Mouse (Mus musculus) neural tube, embryonic 15.5 days (tissue): ENCODE measurements around the gene Iqcb1. TPM values are rescaled to one million over a fixed set of nuclear protein-coding genes. Genes with fewer than 3 reads are reported as not detected.

Experiments
- ATAC-seq: fragments of 200-750 bp; cut with Nextera tagmentation; 2 replicates; pipeline ENCODE4 v1.8.0; 2017; ENCODE audit warnings: mild to moderate bottlenecking, moderate TSS enrichment, moderate library complexity; ENCODE audit not compliant: low FRiP score
- H3K27ac ChIP-seq: fragments of 300-500 bp; sonication (generic); replicated peaks from 2 replicates; pipeline ENCODE4 v1.5.1; 2015; ENCODE audit warnings: mild to moderate bottlenecking, inconsistent platforms
- H3K27me3 ChIP-seq: fragments of 300-500 bp; sonication (generic); replicated peaks from 2 replicates; pipeline ENCODE4 v1.6.1; 2015; ENCODE audit warnings: inconsistent platforms
- H3K36me3 ChIP-seq: fragments of 300-500 bp; sonication (generic); 2 replicates; pipeline ENCODE4 v1.6.1; 2015; ENCODE audit warnings: inconsistent platforms
- H3K4me1 ChIP-seq: fragments of 300-500 bp; sonication (generic); 2 replicates; pipeline ENCODE4 v1.6.1; 2015; ENCODE audit warnings: inconsistent platforms
- H3K4me2 ChIP-seq: fragments of 300-500 bp; sonication (generic); 2 replicates; pipeline ENCODE4 v1.6.1; 2015; ENCODE audit warnings: inconsistent platforms, mild to moderate bottlenecking, moderate library complexity
- H3K4me3 ChIP-seq: fragments of 300-500 bp; sonication (generic); replicated peaks from 2 replicates; pipeline ENCODE4 v1.5.1; 2015; ENCODE audit warnings: mild to moderate bottlenecking, inconsistent platforms
- H3K9ac ChIP-seq: fragments of 300-500 bp; sonication (generic); replicated peaks from 2 replicates; pipeline ENCODE4 v1.6.1; 2015; ENCODE audit warnings: mild to moderate bottlenecking, inconsistent platforms
- H3K9me3 ChIP-seq: fragments of 300-500 bp; sonication (generic); replicated peaks from 2 replicates; pipeline ENCODE4 v1.6.1; 2016; ENCODE audit warnings: inconsistent platforms
- whole genome bisulfite sequencing: fragments of 180-500 bp; shearing (Covaris S2); methylation state at CpG from one replicate; pipeline ENCODE4 v1.1.7; 2015; ENCODE audit warnings: mixed read lengths; 5-methylcytosine and 5-hydroxymethylcytosine counted together
- polyA plus RNA-seq: library from polyadenylated mRNA; unstranded; fragments of >200 nt; fragmentation: Nextera tagmentation; extraction: Ambion mirVana; gene quantifications from 2 replicates; pipeline ENCODE4 v1.2.1, GENCODE M21; 2015

Iqcb1 gene
- polyA plus RNA-seq, 1 experiment from 2014 or later: 61.1 TPM

DNA sequence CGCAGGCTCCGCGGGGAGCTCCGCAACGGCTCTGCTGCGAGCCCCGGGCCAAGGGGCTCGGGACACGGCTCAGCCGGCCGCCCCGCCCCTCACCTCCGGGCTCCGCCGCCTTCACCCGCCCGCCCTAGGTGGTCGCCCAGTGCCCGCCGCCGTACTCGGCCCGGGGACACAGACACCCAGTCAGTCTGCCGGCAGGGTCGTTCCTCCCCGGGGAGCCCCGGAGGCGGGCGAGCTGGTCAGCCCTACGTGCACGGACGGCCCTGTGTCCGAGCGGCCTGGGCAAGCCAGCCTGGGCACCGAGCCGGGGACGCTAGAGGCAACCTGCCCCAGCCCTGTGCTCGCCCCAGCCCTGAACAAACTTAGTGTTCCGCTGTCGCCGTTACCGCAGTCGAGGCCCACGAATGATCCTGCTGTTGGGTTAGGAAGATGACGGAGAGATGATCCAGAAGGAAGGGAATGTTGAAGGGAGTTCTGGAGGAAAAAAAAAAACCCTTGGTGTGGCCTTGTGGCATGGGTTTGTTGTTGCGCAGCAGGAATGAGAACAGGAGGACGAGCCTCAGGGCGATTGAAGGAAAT lies 47.2 kb downstream of the Iqcb1 start:
- peak overlapping the region; percentile 68 for H3K4me3 ChIP-seq
- WGBS: under 1% methylated on average over 43 of the region's 48 CpGs
- peak overlapping the region; percentile 66 for H3K9ac ChIP-seq
- H3K4me1 ChIP-seq: peaks cover 34% of the 10 kb centered on the region
- H3K36me3 ChIP-seq: peaks cover 12% of the 10 kb centered on the region
- peak overlapping the region; percentile 84 for H3K27ac ChIP-seq
- ATAC-seq: peak; percentile 73
- no peaks in the 10 kb centered on the region for H3K27me3 ChIP-seq
- H3K9me3 ChIP-seq: no peaks in the 10 kb centered on the region
- peak overlapping the region; percentile 67 for H3K4me2 ChIP-seq

DNA sequence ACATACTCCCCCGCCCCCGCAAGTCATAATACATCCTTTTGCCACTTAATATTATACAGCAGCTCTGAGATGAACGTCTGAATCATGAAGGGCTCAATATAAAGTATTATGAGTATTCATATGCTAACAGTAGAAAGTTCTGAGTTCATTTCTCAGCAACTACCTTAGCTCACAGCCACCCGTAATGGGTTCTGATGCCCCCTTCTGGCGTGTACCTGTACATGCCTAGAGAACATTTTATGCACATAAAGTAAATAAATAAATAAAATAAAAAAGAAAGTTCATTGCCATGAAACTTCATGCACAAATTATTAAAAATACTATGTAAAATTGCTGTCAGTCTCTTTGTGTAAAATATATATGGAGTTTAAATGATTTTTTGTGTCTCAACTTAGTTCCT lies 49.1 kb downstream of the Iqcb1 start:
- no peaks in the 10 kb centered on the region for H3K9me3 ChIP-seq
- H3K4me2 ChIP-seq: no peak overlapping the region
- H3K36me3 ChIP-seq: peaks cover 3% of the 10 kb centered on the region
- H3K27ac ChIP-seq: no peak overlapping the region
- H3K4me1 ChIP-seq: peaks cover 42% of the 10 kb centered on the region
- 83% methylated on average over 5 of the region's 5 CpGs for WGBS
- no peak overlapping the region for H3K9ac ChIP-seq
- no peaks in the 10 kb centered on the region for H3K27me3 ChIP-seq
- no peak overlapping the region for H3K4me3 ChIP-seq
- no peak for ATAC-seq

DNA sequence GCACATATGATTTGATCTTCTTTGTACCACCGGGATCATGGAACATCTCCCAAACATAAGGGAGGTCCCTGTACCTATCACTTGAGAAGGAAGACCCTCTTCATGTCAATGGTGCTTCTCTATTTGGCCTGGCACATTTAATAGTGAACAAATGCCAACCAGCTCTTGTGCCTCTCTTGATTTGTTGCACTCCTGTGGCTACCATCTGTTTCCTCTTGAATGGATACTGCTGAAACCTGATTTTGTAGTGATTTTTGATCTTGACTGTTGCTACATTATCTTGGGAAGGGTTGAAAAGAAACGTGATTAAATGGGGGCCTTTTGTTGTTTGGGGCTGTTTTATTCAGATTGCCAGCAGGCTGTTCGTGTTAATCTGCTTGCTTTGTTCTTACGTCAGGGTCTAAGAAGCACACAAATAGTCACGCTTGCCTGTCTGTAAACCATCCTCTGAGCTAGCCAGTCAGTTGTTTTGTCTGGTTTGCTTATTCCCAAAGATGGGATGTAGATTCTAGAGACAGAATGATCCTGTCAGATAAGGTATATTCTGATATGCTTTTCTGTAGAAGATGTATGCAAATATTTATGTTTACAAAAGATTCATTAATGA lies 54.7 kb downstream of the Iqcb1 start:
- Histone ChIP-seq H3K9ac (no peak overlapping the region), H3K27me3 (no peaks in the 10 kb centered on the region), H3K27ac (no peak overlapping the region), H3K4me1 (peaks cover 24% of the 10 kb centered on the region), H3K9me3 (no peaks in the 10 kb centered on the region), H3K36me3 (peaks cover 19% of the 10 kb centered on the region), H3K4me2 (no peak overlapping the region), H3K4me3 (no peak overlapping the region)
- WGBS: 26% methylated on average over 5 of the region's 5 CpGs
- no peak for ATAC-seq

DNA sequence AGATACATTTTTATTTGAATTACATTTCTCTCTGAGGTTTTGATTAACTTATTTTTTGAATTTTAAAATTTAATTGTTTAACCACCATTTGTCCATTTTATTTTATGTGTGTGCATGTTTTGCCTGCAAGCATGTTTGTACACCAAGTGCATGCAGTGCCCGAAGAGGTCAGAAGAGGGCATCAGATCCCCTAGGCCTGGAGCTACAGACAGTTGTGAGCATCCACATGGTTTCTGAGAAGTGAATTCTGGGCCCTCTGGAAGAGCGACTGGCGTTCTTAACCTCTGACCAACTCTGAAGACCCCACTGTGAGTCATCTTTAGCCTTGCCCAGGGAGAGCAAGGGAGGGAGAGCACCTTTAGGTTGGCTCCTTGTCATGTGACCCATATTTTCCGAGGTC lies 56.7 kb downstream of the Iqcb1 start:
- no peak overlapping the region for H3K9ac ChIP-seq
- H3K9me3 ChIP-seq: no peaks in the 10 kb centered on the region
- peaks cover 33% of the 10 kb centered on the region for H3K36me3 ChIP-seq
- no peak overlapping the region for H3K4me2 ChIP-seq
- no peaks in the 10 kb centered on the region for H3K27me3 ChIP-seq
- no peak for ATAC-seq
- WGBS: 90% methylated on average over 4 of the region's 4 CpGs
- no peak overlapping the region for H3K4me3 ChIP-seq
- no peak overlapping the region for H3K27ac ChIP-seq
- peaks cover 13% of the 10 kb centered on the region for H3K4me1 ChIP-seq

DNA sequence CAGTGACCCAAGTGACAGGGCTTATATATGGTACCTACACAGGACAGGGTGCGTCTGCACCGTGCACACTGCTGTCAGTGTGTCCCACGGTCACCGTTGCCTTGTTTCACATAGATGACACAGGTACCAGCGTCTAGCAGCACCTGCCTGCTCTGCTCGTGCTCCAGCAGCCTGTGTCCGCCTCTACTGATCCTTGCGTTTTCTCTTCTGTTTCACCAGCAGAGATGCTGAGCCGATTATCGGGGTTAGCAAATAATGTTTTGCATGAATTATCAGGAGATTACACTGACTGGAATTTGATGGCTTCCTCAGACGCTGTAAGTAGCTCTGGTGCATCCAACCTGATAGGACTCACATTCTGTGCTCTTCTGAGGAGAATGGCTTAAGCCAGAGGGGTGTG lies 57.7 kb downstream of the Iqcb1 start:
- Histone ChIP-seq H3K4me1 (peaks cover 7% of the 10 kb centered on the region; the same call in 1 of the 2 replicates), H3K4me3 (no peak overlapping the region), H3K27ac (no peak overlapping the region), H3K36me3 (peaks cover 39% of the 10 kb centered on the region), H3K4me2 (no peak overlapping the region), H3K9ac (no peak overlapping the region), H3K27me3 (no peaks in the 10 kb centered on the region), H3K9me3 (no peaks in the 10 kb centered on the region)
- 94% methylated on average over 11 of the region's 11 CpGs for WGBS
- no peak for ATAC-seq

DNA sequence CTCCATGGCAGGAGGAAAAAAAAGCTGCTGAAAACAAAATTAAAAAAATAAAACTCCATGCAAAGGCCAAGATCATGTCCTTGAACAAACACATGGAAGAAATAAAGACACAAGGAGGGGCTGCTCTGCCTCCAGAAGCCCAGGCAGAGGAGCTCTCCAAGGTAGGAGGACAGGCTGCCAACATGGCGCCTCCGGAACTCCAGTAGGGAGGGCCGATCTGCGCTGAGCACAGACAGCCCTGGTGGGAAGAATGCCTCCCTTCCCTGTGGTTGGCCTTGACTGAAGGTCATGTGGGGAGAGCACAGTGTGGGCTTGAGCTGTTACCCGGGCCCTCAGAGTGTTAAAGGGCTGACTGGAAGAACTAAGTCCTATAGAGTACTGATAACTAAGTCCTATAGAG lies 59.4 kb downstream of the Iqcb1 start:
- Histone ChIP-seq H3K4me1 (peaks cover 5% of the 10 kb centered on the region; the same call in 1 of the 2 replicates), H3K36me3 (peaks cover 53% of the 10 kb centered on the region), H3K9ac (no peak overlapping the region), H3K4me3 (no peak overlapping the region), H3K4me2 (no peak overlapping the region), H3K9me3 (no peaks in the 10 kb centered on the region), H3K27me3 (no peaks in the 10 kb centered on the region), H3K27ac (no peak overlapping the region)
- WGBS: 91% methylated on average over 5 of the region's 5 CpGs
- no peak for ATAC-seq

DNA sequence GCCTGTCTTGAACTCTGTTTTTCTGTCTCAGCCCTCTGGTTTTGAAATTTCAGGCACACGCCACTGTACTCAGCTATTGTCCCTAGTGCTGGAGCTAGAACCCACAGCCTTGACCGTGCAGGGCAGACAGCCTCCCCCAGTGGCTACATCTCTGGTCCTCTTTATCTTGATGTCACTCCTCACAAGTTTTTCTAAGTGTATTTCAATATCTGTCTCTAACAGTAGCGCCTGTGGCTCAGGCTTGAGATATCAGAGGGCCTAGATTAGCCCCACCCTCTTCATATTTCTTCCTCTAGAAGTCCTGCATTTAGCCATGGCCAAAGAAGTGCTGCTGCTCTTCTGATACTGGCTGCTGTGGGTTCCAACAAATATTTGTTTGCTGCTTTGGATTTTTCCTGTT lies 62.4 kb downstream of the Iqcb1 start:
- no peak for ATAC-seq
- Histone ChIP-seq H3K9me3 (no peaks in the 10 kb centered on the region), H3K27me3 (no peaks in the 10 kb centered on the region), H3K27ac (no peak overlapping the region), H3K9ac (no peak overlapping the region), H3K36me3 (peaks cover 80% of the 10 kb centered on the region), H3K4me3 (no peak overlapping the region), H3K4me1 (no peaks in the 10 kb centered on the region), H3K4me2 (no peak overlapping the region)
- WGBS: 92% methylated on average over 3 of the region's 3 CpGs

DNA sequence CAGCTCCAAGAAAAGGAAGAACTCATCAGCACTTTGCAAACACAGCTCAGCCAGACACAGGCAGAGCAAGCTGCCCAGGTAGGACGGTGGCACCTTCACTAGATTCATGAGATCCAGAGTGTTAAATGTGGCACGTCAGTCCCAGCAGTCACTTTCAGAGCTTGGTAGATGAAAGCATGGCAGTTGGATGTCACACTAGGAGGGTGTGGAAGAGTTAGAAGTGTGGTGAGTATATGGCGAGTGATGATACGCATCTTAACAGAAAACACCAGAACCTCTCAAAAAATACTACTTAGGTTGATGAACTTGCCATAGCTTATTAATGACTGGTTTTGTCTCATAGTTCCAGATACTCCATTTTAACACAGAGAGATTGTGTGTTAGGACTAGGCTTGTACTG lies 63.2 kb downstream of the Iqcb1 start:
- Histone ChIP-seq H3K4me2 (no peak overlapping the region), H3K4me3 (no peak overlapping the region), H3K27ac (no peak overlapping the region), H3K27me3 (no peaks in the 10 kb centered on the region), H3K36me3 (peaks cover 80% of the 10 kb centered on the region), H3K9ac (no peak overlapping the region), H3K9me3 (no peaks in the 10 kb centered on the region), H3K4me1 (no peaks in the 10 kb centered on the region)
- 98% methylated on average over 4 of the region's 4 CpGs for WGBS
- no peak for ATAC-seq

DNA sequence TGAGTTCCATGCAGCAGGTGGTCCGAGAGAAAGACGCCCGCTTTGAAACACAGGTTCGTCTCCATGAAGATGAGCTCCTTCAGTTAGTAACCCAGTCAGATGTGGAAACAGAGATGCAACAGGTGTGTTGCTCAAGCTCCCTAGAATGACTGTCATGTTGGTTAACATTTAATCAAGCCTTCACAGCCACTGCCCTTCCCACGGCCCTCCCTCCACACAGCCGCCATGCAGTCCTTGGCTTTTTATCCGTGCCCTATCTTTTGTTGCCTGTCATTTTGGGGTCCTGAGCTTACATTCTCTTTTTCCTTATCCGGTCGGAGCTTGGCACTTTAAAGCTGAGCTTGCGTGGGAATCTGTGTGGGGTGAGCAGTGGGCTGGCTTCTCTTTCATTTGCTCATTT lies 65.1 kb downstream of the Iqcb1 start:
- H3K36me3 ChIP-seq: peaks cover 82% of the 10 kb centered on the region
- no peaks in the 10 kb centered on the region for H3K27me3 ChIP-seq
- WGBS: 91% methylated on average over 10 of the region's 10 CpGs

DNA sequence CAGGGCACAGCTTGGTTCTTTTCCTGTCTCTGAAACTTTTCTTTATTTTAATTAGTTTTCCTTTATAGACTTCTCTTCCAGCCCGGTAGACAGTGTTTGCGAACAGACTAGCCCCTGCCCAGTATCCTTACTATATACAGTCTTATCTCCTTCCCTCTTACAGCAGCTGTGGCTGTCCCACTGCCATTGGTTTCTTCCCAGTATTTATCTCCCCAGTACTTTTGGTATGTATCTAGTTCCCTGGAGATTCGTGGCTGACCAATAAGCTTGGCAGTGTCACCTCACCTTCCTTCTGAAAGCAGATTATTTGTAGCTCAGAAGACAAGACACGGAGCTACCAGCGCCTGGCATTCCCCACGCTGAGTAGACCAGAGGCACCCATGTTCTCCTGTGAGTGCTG lies 68.5 kb downstream of the Iqcb1 start:
- Histone ChIP-seq H3K4me1 (no peaks in the 10 kb centered on the region), H3K9me3 (no peaks in the 10 kb centered on the region), H3K4me3 (no peak overlapping the region), H3K36me3 (peaks cover 86% of the 10 kb centered on the region), H3K27ac (no peak overlapping the region), H3K9ac (no peak overlapping the region), H3K4me2 (no peak overlapping the region), H3K27me3 (no peaks in the 10 kb centered on the region)
- WGBS: 96% methylated on average over 6 of the region's 6 CpGs
- ATAC-seq: no peak

More for the DNA sequence above, 65.1 kb downstream of the Iqcb1 start:
- H3K4me2 ChIP-seq: no peak overlapping the region
- ATAC-seq: no peak
- H3K9ac ChIP-seq: no peak overlapping the region
- no peak overlapping the region for H3K4me3 ChIP-seq
- no peaks in the 10 kb centered on the region for H3K9me3 ChIP-seq
- no peaks in the 10 kb centered on the region for H3K4me1 ChIP-seq
- H3K27ac ChIP-seq: no peak overlapping the region

DNA sequence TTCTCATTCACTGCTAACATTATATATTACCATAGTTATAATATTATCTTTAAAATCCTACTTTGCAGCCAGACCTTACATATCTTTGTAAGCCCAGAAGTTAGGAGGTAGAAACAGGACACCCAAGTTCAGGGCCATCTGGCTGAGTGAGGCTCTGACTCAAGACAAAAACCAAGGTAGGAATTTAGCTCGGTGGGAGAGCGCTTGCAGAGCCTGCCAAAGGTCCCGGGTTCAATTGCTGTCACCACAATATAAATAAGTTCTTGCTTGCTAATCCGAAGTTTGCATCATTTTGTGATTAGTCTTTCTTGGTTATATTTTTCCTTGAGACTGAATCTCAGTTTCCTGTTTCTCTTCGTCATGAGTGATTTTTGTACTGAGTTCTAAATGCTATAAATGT lies 75.0 kb downstream of the Iqcb1 start:
- peaks cover 71% of the 10 kb centered on the region for H3K36me3 ChIP-seq
- ATAC-seq: no peak
- no peaks in the 10 kb centered on the region for H3K4me1 ChIP-seq
- no peaks in the 10 kb centered on the region for H3K9me3 ChIP-seq
- no peak overlapping the region for H3K4me3 ChIP-seq
- no peaks in the 10 kb centered on the region for H3K27me3 ChIP-seq
- H3K27ac ChIP-seq: no peak overlapping the region
- WGBS: 91% methylated on average over 5 of the region's 5 CpGs
- H3K4me2 ChIP-seq: no peak overlapping the region
- H3K9ac ChIP-seq: no peak overlapping the region

DNA sequence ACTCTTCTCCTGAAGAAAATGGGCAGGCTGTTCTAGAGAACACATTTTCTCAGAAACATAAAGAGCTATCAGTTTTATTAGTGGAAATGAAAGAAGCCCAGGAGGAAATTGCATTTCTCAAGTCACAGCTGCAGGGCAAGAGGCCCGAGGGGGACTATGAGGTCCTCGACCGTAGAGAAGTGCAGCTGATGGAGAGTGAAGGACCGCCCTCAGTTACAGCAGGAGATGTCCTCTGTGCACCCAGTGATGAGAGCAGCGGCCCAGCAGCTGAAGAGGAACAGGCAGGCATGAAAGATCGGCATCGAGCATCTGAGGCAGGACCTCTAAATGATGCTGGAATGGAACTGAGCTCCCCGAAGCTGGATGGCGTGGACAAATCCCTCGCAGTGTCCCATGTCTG lies 83.7 kb downstream of the Iqcb1 start:
- no peak overlapping the region for H3K4me2 ChIP-seq
- no peak overlapping the region for H3K27ac ChIP-seq
- no peak overlapping the region for H3K4me3 ChIP-seq
- H3K9ac ChIP-seq: no peak overlapping the region
- no peaks in the 10 kb centered on the region for H3K4me1 ChIP-seq
- no peaks in the 10 kb centered on the region for H3K9me3 ChIP-seq
- no peak for ATAC-seq
- H3K27me3 ChIP-seq: no peaks in the 10 kb centered on the region
- 88% methylated on average over 10 of the region's 10 CpGs for WGBS
- peaks cover 69% of the 10 kb centered on the region for H3K36me3 ChIP-seq
